Mouse (Mus musculus): Measurements from ENCODE around the gene Kdm5b. TPM values are rescaled to one million over a fixed set of nuclear protein-coding genes. Genes with fewer than 3 reads are reported as not detected.

Kdm5b gene
- polyA plus RNA-seq, 1 experiment from 2014 or later = 99.4 TPM

DNA sequence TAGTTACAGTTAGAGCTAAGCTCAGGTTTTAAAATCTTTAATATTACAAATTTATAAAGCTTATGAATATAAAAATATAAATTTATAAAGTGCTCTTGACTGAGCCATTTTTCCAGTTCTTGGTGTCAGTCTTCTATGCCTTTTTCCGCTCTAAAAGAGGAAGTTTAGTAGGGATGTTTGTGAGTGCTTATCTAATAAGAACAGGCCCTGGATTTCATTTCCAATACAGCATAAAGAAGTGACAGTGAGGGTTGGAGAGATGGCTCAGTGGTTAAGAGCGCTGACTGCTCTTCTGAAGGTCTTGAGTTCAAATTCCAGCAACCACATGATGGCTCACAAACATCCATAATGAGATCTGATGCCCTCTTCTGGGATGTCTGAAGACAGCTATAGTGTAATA is 46.4 kb downstream of the Kdm5b start:
- H3K4me3 ChIP-seq = no peak overlapping the region
- no peaks in the 10 kb centered on the region for H3K27me3 ChIP-seq
- no peaks in the 10 kb centered on the region for H3K9me3 ChIP-seq
- H3K27ac ChIP-seq = no peak overlapping the region
- ATAC-seq (ENCODE audit: low FRiP score) = no peak
- WGBS = 95% methylated on average over 2 of the region's 2 CpGs
- peaks cover 75% of the 10 kb centered on the region for H3K36me3 ChIP-seq
- no peak overlapping the region for H3K4me2 ChIP-seq
- H3K4me1 ChIP-seq (replicated peaks) = no peaks in the 10 kb centered on the region
- no peak overlapping the region for H3K9ac ChIP-seq

DNA sequence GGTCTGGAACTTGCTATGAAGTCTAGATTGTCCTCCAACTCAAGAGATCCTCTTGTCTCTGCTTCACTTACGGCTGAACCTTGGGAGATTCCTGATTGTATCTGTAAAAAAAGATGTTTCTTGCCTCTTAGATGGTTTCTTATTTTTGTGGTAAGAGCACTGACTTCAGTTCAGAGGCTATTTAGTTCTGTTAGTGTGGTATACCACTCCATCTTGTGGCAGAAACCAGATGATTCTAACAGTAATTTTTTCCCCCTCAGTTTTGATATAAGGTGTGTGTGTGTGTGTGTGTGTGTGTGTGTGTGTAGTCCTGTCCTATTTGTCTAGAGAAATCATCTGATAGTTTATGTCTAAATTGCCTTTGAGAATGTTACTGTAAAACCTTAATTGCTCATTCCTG is 47.3 kb downstream of the Kdm5b start:
- 86% methylated on average over 1 of the region's 1 CpGs for WGBS
- Histone ChIP-seq H3K4me1 (replicated peaks) (no peaks in the 10 kb centered on the region), H3K4me2 (no peak overlapping the region), H3K27ac (no peak overlapping the region), H3K36me3 (peaks cover 72% of the 10 kb centered on the region), H3K9ac (no peak overlapping the region), H3K9me3 (no peaks in the 10 kb centered on the region), H3K4me3 (no peak overlapping the region), H3K27me3 (no peaks in the 10 kb centered on the region)
- no peak for ATAC-seq (ENCODE audit: low FRiP score)

DNA sequence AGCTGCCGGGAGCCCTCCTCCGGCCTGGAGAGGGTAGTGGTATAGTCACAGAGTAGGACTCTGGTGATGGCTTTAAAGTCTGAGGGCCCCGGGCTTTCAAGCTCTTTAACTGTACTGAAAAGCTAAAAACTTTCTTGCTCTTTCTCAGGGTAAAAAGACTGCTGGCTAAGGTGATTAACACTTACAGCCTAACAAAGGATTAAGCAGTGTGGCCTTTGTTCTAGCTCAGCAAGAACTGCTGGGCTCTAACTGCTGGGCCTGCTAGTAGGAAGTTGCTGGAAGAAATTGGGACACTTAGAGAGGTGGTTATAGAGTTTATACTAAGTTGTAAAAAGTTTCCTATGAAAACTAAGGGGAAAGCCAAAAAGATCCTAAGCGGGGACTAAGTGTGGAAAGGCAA is 49.2 kb downstream of the Kdm5b start:
- H3K27me3 ChIP-seq = no peaks in the 10 kb centered on the region

DNA sequence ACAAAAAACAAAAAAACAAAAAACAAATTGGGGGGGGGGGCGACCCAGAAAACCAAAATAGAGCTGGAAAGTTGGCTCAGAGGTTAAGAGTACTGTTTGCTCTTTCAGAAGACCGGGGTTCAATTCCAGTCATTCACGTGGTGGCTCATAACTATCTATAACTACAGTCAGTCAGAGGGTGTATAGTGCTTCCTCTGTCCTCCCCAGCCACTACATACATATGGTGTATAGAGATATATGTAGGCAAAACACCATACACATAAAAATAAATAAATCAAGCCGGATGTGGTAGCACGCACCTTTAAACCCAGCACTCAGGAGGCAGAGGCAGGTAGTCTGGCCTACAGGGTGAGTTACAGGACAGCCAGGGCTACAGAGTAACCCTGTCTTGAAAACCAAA is 54.6 kb downstream of the Kdm5b start:
- no peak overlapping the region for H3K27ac ChIP-seq
- ATAC-seq (ENCODE audit: low FRiP score) = no peak
- H3K9ac ChIP-seq = no peak overlapping the region
- H3K4me3 ChIP-seq = no peak overlapping the region
- H3K4me2 ChIP-seq = no peak overlapping the region
- WGBS = 93% methylated on average over 5 of the region's 5 CpGs
- no peaks in the 10 kb centered on the region for H3K27me3 ChIP-seq
- no peaks in the 10 kb centered on the region for H3K4me1 ChIP-seq (replicated peaks)
- H3K9me3 ChIP-seq = no peaks in the 10 kb centered on the region
- H3K36me3 ChIP-seq = peaks cover 74% of the 10 kb centered on the region

More for the DNA sequence above, 49.2 kb downstream of the Kdm5b start:
- no peaks in the 10 kb centered on the region for H3K4me1 ChIP-seq (replicated peaks)
- 75% methylated on average over 4 of the region's 4 CpGs for WGBS
- H3K36me3 ChIP-seq = peaks cover 76% of the 10 kb centered on the region
- ATAC-seq (ENCODE audit: low FRiP score) = no peak
- H3K9ac ChIP-seq = no peak overlapping the region
- H3K4me2 ChIP-seq = no peak overlapping the region
- no peak overlapping the region for H3K27ac ChIP-seq
- no peak overlapping the region for H3K4me3 ChIP-seq
- H3K9me3 ChIP-seq = no peaks in the 10 kb centered on the region

DNA sequence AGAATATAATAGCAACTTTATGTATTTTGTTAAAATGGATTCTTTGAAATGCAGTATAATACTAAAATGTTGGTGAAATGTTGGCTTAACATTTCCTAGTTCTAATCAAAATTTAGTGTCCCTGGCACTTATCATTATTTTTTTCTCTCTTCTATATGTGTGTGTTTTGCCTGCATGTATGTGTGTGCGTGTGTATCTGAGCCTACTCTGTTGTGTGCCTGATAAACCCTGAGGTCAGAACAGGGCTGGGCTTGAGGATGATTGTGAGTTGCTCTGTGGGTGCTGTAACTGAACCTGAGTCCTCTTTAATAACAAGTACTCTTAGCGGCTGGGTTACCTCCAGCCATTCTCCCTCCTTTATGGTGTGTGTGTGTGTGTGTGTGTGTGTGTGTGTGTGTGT is 55.0 kb downstream of the Kdm5b start:
- Histone ChIP-seq H3K27me3 (no peaks in the 10 kb centered on the region), H3K4me2 (no peak overlapping the region), H3K9ac (no peak overlapping the region), H3K27ac (no peak overlapping the region), H3K4me1 (replicated peaks) (no peaks in the 10 kb centered on the region), H3K9me3 (no peaks in the 10 kb centered on the region), H3K36me3 (peaks cover 79% of the 10 kb centered on the region), H3K4me3 (no peak overlapping the region)
- ATAC-seq (ENCODE audit: low FRiP score) = no peak
- WGBS = 98% methylated on average over 2 of the region's 2 CpGs

DNA sequence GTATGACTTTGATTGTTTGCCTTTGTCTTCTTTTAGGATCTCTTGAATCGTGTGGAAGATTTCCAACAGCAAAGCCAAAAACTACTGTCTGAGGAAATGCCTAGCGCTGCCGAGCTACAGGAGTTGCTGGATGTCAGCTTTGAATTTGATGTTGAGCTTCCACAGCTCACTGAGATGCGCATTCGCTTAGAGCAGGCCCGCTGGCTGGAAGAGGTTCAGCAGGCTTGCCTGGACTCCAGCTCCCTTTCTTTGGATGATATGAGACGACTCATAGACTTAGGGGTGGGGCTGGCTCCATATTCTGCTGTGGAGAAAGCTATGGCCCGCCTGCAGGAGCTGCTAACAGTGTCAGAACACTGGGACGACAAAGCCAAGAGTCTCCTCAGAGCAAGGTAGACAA is 57.7 kb downstream of the Kdm5b start:
- Histone ChIP-seq H3K36me3 (peaks cover 89% of the 10 kb centered on the region), H3K9ac (no peak overlapping the region), H3K9me3 (no peaks in the 10 kb centered on the region), H3K27ac (no peak overlapping the region), H3K4me1 (replicated peaks) (no peaks in the 10 kb centered on the region), H3K4me3 (no peak overlapping the region), H3K27me3 (no peaks in the 10 kb centered on the region), H3K4me2 (no peak overlapping the region)
- no peak for ATAC-seq (ENCODE audit: low FRiP score)
- WGBS = 87% methylated on average over 9 of the region's 9 CpGs

DNA sequence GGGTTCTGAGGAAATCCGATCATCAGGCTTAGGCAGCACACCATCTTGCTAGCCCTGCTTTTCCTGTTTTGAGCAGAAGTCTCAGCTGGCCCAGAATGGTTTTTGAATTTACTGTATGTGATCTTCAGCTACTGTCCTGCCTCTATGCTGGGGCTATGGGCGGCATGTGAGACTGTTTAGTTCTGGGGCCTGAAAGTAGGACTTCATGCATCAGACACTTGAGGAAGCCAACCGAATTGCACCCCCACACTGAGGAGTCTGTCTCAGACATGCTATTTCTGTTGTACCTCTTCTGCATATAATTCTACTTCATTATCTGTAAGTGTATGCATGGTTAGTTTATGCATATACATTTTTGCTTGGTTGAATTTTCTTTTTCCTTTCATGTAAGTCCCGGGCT is 65.4 kb downstream of the Kdm5b start:
- no peaks in the 10 kb centered on the region for H3K9me3 ChIP-seq
- H3K4me1 ChIP-seq (replicated peaks) = no peaks in the 10 kb centered on the region
- no peak overlapping the region for H3K27ac ChIP-seq
- H3K27me3 ChIP-seq = no peaks in the 10 kb centered on the region
- ATAC-seq (ENCODE audit: low FRiP score) = no peak
- H3K4me3 ChIP-seq = no peak overlapping the region
- H3K36me3 ChIP-seq = peaks cover 97% of the 10 kb centered on the region
- 96% methylated on average over 4 of the region's 4 CpGs for WGBS
- no peak overlapping the region for H3K9ac ChIP-seq
- H3K4me2 ChIP-seq = no peak overlapping the region

DNA sequence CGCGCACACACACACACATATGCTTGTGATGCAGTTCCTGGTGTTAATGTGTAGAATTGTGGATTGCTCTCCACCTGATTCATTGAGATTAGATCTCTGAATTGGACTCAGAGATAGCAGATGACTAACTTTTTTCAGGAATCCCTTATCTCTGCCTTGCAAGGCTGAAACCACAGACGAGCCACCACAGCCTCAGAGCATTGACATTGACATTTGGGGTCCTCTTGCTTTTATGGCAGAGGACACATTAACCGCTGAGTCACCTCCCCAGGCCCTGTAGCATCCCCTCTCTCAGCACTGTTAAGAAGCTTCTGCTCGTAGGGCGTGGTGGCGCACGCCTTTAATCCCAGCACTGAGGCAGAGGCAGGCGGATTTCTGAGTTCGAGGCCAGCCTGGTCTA is 69.5 kb downstream of the Kdm5b start:
- H3K4me2 ChIP-seq = no peak overlapping the region
- H3K4me3 ChIP-seq = no peak overlapping the region
- no peak overlapping the region for H3K27ac ChIP-seq
- no peaks in the 10 kb centered on the region for H3K9me3 ChIP-seq
- H3K9ac ChIP-seq = no peak overlapping the region
- H3K4me1 ChIP-seq (replicated peaks) = no peaks in the 10 kb centered on the region
- WGBS = 97% methylated on average over 10 of the region's 10 CpGs
- H3K36me3 ChIP-seq = peaks cover 96% of the 10 kb centered on the region
- no peak for ATAC-seq (ENCODE audit: low FRiP score)
- H3K27me3 ChIP-seq = no peaks in the 10 kb centered on the region

DNA sequence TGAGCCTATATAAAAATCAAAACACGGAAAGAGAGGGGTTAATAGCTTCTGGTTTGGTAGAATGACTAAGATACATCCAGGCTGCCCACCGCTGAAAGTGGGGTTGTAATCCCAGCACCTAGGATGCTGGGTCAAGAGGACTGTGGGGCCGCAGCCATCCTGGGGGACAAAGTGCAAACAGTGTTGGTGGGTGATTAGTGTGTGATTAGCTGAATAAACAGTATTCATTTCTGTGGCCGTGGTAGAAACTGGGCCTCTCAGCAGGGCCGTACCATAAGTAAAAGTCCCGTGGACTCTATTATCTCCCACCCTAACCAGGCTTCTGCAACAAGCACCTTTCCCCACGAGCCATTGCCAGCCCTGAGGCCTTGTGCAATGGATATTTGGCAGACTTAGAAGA is 74.3 kb downstream of the Kdm5b start:
- peaks cover 56% of the 10 kb centered on the region for H3K36me3 ChIP-seq
- peaks cover 8% of the 10 kb centered on the region; the same call in 1 of the 2 replicates for H3K4me1 ChIP-seq (replicated peaks)
- no peaks in the 10 kb centered on the region for H3K9me3 ChIP-seq
- no peak overlapping the region for H3K4me3 ChIP-seq
- H3K4me2 ChIP-seq = no peak overlapping the region
- ATAC-seq (ENCODE audit: low FRiP score) = no peak
- H3K27me3 ChIP-seq = no peaks in the 10 kb centered on the region
- H3K9ac ChIP-seq = no peak overlapping the region
- H3K27ac ChIP-seq = no peak overlapping the region
- 83% methylated on average over 7 of the region's 7 CpGs for WGBS

DNA sequence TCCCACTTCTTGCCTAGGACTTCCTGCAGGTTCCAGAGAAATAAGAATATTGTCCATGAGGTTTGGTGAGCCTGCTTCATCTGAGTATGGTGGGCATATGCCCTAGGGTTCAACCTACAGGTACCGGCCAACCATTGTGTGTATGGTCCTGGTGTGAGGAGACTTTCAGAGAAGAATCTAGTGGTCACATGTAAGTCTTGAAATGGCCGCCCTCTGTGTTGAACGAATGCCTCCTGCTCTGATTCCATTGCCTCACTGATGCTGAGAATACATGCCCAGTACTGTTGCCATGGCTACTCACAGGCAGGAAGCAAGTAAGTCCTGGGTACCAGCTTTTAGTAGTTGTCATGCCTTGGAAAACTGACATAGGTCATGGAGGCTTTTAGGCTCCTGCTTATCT is 76.3 kb downstream of the Kdm5b start:
- ATAC-seq (ENCODE audit: low FRiP score) = peak; percentile 27; the same call in 1 of the 2 replicates
- Histone ChIP-seq H3K4me1 (replicated peaks) (peaks cover 8% of the 10 kb centered on the region; the same call in 1 of the 2 replicates), H3K9ac (0 out of 2 replicates have a peak overlapping the region, but pooled peaks have one; percentile 6), H3K4me3 (no peak overlapping the region), H3K4me2 (no peak overlapping the region), H3K9me3 (no peaks in the 10 kb centered on the region), H3K27ac (no peak overlapping the region), H3K27me3 (no peaks in the 10 kb centered on the region), H3K36me3 (peaks cover 37% of the 10 kb centered on the region)
- 67% methylated on average over 3 of the region's 3 CpGs for WGBS

DNA sequence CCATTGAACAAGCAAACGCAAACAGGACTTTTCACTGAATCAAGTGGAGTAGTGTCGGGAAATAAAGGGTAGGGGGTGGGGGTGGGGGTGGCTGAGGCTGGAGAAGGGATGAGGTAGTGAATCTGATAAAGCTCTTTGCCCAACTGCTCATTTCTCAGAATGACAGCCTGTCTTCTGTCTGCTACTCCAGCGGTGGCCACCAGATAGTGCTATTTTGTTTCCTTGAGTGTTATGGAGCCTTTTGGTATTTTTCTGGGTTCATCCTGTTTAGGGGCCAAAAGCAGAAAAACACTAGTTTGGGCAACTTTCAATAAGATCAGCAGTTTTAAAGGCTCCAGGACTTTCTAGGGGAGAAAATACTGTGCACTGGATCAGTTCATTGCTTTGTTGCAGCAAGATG is 76.7 kb downstream of the Kdm5b start:
- WGBS = 9% methylated on average over 3 of the region's 3 CpGs
- Histone ChIP-seq H3K27me3 (no peaks in the 10 kb centered on the region), H3K4me2 (no peak overlapping the region), H3K36me3 (peaks cover 32% of the 10 kb centered on the region), H3K27ac (no peak overlapping the region), H3K4me3 (no peak overlapping the region), H3K9ac (0 out of 2 replicates have a peak overlapping the region, but pooled peaks have one; percentile 6), H3K4me1 (replicated peaks) (peaks cover 10% of the 10 kb centered on the region; the same call in 1 of the 2 replicates), H3K9me3 (no peaks in the 10 kb centered on the region)
- ATAC-seq (ENCODE audit: low FRiP score) = peak; percentile 35; the same call in 1 of the 2 replicates

DNA sequence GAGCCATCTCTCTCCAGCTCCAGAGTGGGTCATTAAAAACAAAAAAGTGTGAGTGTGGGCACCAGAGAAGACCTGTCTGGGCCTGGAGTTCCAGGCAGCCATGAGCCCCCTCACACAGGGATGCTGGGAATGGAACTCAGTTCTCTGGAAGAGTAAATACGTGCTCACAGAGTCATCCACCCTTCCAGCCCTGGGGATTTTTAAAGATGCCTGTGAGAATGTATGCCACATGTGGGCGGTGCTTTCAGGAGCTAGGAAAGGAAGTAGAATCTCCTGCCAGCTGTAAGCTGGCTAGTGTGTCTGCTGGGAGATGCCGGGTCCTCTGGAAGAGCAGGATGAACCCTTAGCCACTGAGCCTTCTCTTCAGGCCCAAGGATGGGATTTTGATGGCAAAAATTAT is 78.1 kb downstream of the Kdm5b start:
- WGBS = 53% methylated on average over 3 of the region's 3 CpGs
- H3K9me3 ChIP-seq = no peaks in the 10 kb centered on the region
- no peak for ATAC-seq (ENCODE audit: low FRiP score)
- H3K36me3 ChIP-seq = peaks cover 19% of the 10 kb centered on the region
- H3K4me2 ChIP-seq = no peak overlapping the region
- peaks cover 15% of the 10 kb centered on the region; the same call in 1 of the 2 replicates for H3K4me1 ChIP-seq (replicated peaks)
- no peak overlapping the region for H3K27ac ChIP-seq
- H3K27me3 ChIP-seq = peaks cover 7% of the 10 kb centered on the region; the same call in 1 of the 2 replicates
- no peak overlapping the region for H3K4me3 ChIP-seq
- no peak overlapping the region for H3K9ac ChIP-seq

DNA sequence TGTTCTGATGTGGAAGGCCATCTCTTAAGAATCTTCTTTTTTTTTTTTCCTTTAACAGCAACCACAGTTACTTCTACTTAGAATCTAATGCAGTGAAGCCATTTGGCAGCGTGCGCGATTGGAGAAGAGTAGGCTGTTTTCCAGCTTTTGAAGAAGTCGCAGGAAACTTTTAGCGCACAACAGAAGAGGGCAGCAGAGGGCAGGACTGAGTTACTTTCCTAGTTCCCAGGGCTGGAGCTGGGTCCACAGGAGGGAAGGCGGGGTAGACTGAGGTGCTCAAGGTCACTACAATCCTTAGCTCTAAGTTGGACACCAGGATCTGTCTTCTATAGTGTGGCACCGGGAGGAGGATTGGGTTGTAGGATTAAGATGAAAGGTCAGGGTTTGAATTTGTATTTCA is 78.6 kb downstream of the Kdm5b start:
- Histone ChIP-seq H3K27ac (no peak overlapping the region), H3K9ac (no peak overlapping the region), H3K4me1 (replicated peaks) (peaks cover 15% of the 10 kb centered on the region; the same call in 1 of the 2 replicates), H3K4me3 (no peak overlapping the region), H3K27me3 (peaks cover 9% of the 10 kb centered on the region), H3K9me3 (no peaks in the 10 kb centered on the region), H3K4me2 (no peak overlapping the region), H3K36me3 (peaks cover 14% of the 10 kb centered on the region)
- ATAC-seq (ENCODE audit: low FRiP score) = no peak
- WGBS = 41% methylated on average over 7 of the region's 7 CpGs

All from hindbrain, embryonic 13.5 days (tissue).